Mouse (Mus musculus) hindlimb bud, embryonic 11.5 days (tissue): ENCODE data around the gene Ulk4.
A peak's percentile ranks its signal among the peaks of the same experiment; 100 is the strongest.

Experiments used
- DNase-seq: peaks from one replicate; pipeline ENCODE4 v3.0.0-alpha.2; 2012; ENCODE audit warnings: low read depth, low spot score; ENCODE audit errors: extremely low spot score

Gene Ulk4

DNA sequence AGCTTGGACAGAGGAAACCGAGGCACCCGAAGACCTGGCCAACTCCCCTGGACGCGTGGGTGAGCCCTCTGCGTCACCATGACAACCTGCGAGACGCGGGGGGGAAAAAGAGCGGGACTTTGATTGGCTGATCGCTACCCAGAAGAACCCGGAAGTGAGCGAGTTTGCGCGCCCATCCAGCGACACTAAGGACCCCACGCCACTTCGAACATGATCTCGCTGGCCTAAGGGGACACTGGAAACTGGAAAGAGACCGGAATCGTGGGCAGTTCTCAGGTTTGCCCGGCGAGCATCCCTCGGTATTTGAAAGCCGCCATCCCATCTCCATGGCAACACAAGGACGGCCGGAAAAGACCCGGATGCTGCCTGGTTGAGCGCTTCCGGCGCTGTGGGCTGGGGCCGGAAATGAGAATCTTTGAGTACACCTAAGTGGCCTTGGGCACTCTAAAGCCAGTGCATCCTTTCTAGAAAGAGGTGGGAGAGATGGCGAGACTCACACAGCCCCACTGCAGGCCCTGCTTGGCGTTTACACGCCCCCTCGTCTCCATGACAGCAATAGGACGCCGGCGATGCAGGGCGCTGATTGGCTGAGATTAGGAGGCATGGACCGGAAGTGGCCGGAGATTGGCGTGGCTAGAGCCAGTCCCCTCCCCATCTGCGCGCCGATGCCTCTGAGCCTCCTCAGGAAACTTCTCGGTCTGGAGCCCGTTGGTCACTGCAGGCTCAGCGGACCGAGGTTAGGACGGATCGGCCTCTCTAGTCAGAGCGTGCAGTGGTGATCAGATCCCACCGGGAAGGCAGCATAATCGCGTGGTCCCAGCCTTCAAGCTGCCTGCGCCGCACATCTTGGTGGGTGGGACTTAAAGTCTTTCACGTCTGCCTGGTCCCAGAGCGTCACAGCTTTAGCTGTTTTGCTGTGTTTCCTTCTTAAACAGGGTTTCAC, at the start of gene Ulk4:
Gene Ulk4 (minus strand): TSS at position 80 of the 943 bp plus-strand sequence.
- peak; percentile 85 for DNase-seq

DNA sequence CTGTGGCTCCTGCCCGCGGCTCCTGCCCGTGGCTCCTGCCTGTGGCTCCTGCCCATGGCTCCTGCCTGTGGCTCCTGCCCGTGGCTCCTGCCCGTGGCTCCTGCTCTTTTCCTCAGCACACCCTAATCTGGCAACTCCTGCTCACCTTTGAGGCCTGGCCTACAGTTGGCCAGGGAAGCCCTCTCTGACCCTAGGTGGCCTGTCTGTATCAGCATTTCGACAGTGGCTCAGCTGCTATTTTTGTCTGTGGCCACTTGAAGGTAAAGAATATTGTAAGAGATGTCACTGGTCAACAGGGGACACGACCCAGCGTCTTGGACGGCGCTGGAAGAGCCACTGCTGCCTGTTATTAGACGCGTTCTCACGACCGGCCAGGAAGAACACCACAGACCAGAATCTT, 45.0 kb upstream of the Ulk4 start:
- DNase-seq, result no peak

DNA sequence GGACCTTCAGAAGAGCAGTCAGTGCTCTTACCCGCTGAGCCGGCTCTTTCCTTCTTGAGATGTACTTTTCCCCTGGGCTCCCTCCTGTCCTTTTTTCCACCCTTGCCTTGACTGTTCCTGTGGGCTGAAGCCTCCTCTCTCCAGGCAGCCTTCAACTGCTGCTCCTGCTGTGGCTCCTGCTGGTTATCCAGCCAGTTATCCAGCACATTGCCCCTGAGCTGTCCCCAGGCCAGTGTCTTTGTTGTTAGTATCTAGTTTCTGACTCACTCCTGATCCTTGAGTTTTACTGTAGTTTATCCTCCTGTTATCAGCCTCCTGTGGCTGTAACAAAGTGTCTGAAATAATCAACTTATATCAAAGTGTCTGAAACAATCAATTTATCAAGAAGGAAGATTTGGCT, 44.1 kb upstream of the Ulk4 start:
- DNase-seq, result no peak

DNA sequence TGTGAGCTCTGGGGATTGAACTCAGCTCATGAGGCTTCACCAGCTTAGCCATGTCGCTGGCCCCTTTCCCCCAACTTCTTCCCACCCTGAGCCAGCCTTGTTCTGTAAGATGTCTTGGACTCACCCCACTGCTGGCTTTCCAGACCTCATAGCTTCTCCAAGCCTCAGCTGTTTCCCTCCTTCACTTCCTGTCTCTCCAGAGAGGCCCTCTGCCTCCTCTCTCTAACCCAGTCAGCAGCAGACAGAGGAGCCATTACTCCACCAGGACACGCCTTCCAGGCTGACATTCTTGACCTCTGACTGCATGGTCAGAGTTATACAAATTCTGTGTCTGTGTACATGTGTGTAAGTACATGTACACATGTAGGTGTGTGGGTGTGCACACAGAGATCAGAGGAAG, 43.4 kb upstream of the Ulk4 start:
- no peak for DNase-seq

DNA sequence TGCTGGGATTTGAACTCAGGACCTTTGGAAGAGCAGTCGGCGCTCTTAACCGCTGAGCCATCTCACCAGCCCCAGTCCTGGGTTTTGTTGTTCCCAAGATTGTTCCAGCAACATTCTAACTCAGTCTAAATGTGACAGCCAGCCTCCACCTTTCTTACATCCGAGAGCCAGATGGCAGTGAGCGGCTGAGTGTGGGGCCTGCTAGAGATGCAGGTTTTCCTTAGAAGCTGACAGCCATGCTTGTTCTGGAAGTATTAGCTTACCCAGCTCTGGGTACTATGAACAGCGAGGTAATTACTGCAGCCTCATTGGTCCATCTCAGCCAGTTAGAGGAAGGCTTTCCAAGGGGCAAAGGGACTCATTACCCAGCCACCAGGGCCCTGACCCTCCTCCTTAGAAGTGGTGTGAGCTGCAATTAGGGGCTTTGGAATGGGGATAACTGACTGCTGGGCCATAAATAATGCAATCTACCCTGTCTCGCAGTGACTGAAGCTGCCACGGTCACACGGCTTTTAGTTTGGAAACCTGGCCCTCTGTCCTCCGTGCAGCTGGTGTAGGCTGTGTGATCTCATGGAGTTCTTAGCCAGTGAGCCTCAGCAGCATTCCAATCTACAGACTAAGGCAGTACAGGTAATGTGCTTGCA, 42.4 kb upstream of the Ulk4 start:
- peak; percentile 69 for DNase-seq

DNA sequence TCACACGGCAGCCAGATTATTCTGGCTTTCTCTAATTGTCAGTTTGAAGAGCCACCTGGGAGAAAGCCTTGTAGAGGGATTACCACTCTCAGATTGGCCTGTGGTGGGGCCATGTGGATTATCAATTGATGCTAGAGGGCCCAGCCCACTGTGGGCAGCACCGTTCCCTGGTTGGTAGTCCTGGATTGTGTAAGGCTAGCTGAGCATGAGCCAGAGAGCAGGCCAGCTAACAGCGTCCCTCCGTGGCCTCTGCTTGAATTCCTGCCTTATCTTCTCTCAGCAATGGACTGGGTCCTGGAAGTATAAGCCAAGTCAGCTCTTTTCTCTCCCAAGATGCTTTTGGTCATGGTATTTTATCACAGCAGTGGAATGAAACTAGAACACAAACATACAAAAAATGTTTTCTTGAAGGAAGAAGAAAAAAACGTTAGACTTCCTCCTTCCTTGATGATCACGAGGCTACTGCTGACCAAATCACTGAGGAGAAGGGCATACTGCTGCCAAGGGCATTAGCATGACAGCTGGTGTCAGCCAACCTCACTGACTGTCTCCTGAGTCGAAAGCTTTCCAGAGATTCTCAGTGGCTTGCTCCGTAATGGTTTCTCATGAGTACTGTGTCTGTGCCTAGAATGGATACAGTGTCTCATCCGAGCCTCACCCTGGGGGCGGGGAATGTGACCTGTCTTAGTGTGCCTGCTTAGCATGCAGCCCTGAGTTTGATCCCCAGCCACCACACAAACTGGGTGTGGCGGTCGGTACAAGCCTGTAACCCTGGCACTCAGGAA, 39.8 kb upstream of the Ulk4 start:
- DNase-seq, result no peak

DNA sequence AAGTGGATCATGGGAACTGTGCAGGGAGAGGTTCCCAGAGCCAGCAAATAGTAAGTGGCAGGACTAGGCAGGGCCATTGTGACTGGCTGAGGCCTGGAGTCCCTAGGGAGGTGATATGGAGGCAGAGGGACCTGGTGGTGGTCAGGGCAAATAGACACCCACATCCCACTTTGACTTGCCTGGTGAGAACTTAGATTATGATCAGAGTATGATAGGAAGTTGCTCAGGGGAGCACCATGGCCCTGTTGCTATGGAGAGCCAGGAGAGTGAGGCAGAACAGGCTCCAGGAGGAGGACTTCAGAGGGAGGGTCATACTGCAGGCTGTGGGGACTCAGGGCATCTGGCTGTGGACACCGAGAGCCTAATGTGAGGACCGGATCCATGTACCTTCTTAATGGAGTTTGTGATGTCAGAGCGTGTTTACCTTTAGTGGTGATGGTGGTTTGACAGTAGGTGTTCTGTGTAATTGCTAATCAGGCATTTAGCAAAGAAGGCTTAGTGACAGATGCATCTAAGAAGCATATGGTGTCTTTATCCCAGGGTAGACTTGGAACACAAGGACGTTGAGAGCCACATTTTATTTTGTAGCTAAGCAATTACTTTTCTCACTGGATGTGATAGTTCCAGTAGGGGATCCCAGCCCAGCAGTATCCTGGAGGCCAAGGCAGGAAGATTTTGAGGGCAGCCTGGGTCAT, 39.1 kb upstream of the Ulk4 start:
- DNase-seq, result no peak

DNA sequence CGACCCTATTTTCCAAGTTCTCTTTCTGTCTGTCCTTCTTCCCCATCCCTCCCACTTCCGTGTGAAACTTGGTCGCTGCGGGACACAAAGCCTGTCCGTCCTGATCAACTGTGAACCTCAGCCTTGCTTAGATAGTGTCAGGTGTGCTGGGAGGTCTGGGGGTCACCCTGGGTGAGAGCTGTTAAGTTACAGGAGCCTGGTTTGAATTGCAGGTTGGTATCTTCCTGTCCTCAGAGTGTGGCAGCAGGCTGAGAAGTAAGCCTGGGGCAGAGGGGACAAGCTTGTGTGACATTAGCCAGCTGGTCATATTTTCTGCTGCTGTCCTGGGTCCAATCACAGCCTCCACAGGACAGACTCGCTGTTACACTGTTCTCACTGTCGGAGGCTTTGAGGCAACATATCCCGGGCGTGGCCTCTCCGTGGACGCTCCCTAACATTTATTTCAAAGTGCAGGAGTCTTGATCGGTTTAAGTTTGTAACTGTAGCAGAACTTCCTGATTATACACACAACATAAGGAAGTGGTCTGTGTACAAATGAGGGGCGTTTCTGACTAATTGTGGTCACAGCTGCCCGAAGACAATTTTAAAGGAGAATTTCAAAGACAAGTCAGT, 37.6 kb upstream of the Ulk4 start:
- DNase-seq, result no peak

DNA sequence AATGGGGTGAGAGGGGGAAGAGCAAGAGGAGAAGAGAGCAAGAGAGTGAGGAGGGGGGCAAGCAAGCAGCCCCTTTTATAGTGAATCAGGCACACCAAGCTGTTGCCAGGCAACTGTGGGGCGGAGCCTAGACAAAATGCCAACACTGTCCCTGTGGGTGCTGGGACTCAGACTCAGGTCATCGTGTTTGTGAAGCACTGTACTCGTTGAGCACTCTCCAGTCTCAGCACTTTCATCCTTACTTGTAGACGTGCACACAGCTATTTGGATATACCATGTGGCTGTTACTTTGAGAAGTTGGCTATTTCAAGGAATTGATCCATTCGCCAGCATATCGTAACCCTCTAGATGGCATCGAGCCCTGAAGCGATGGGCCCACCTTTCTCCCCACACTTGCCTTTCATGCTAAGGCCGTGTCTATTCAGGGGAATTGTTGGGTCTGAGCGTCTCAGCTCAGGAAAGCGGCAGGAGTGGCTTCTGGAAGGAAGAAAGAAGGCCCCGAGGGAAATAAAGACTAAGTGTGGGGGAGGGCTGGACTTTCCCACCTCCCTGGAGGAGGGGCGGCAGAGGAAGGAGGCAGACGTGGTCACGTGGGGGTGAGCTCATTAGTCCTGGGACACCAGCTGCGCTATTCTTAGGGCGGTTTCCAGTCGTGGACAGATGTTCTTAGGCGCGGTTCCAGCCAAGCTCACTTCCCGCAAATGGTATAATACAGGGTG, 36.8 kb upstream of the Ulk4 start:
- no peak for DNase-seq

DNA sequence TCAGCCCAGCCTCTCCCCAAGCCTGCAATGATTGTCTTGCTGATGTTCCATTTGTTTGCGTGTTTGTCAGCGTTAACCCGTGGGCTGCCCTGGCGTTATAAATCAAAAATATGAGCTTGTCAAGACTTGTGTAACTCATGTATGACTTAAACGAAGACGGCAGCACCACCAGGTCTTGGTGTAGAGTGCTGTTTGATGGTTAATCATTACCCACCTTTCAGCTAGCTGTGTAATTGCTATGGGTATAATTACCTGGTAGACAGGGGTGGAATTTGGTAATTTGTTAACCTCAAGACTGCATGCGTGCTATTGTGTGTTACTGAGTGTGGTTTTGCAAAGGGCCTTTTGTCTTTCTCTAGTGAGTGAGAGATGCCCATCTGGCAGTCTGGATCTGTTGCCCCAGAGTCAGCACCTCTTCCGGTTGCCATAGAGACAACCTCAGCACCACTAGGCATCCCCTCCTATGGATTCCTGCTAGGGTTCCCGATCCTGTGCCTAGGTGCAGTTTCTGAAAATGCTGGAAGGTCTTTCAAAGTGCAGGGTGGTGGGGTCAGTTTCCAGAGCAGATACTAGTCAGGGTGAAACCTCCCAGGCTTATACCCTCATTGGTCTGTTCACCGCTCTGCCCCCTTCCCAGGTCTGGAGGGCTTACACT, 35.4 kb upstream of the Ulk4 start:
- no peak for DNase-seq

DNA sequence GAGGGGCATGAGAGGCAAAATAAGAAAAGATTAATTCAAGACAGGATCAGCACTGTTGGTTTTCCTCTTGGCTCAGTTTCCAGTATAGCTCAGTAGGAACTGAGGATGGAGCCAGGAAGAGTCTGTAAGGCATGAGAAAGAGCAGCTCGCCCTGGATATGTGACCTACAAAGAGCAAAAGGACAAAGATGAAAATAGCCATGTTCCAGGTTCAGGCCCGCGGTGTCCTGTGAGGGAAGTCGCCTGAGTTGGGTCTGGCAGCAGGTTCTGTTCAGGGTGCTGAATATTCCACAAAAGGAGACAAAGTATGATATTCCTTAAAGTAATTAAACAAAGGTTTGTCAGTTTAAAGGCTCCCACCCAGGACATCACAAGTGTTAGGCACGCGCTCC, 34.8 kb upstream of the Ulk4 start:
- no peak for DNase-seq

DNA sequence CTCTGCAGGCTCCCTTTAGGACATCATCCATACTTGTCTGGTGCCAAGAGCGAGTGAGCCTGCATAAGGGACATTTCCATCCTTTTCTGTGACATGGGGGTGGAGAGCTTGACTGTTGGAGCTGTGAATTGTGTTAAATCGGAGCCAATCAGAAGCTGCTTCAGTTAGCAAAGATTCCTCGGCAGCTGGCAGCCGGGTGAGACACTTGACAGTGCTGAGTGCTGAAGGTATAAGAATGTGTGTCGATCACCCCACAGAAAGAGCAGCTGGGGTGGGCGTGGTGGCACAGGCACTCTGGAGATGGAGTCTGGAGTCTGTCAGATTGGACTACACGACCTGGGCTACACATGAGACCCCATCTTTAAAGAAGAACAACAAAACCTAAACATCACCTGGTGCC, 33.5 kb upstream of the Ulk4 start:
- no peak for DNase-seq

DNA sequence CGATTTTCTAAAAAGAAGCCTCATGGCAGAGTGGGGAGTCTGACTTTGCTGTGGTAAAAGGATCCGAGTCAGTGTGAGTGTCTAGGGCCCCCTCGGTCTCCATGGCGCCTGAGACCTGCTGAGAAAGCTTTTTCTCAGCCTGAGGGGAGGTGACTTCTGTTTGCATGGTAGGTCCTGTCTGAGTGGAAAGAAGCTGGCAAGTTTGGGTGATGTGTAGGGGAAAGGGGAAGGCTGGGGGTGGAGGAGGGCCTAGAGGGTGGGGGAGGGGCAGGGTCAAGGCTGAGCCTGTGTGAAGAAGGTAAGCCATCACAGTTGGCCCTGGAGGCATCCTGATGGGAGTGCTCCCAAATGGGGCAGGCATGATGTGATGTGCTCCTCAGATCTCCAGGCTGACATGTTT, 32.3 kb upstream of the Ulk4 start:
- DNase-seq, result no peak

DNA sequence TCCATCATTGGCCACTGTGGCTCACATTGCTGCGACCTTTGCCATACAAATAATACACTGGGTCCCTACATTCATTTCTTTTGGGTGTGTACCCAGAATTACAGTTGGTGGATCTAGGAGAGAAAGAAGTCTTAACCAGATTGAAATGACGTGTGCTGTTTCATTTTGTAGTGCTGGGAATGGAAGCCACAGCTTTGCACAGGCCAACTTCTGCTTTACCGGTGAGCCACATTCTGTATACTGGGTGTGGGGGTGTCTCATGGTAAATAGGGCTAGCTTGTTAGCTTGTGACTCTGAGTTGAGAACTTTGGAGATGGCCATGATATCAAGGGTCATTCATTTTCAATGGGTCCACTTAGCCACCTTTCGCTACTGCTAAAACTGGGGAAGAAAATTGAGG, 28.5 kb upstream of the Ulk4 start:
- no peak for DNase-seq

DNA sequence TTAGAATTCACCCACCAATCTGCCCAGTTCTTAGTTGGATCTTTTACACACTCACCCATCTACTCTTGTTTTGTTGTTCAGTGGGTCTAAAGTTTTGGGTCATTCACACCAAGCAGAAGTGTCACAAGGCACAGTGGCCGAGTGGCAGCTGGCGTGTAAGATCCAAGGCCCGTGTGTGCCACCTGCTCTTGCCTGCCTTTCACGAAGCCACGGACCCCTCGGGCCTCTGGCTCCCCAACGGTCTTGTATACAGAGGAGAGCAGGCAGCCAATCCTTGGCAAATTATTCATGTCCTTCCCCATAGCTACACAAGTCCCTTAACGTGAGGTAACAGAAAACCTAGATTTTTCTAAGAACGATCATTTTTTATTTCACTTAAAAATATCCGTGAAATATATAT, 27.5 kb upstream of the Ulk4 start:
- DNase-seq, result no peak

DNA sequence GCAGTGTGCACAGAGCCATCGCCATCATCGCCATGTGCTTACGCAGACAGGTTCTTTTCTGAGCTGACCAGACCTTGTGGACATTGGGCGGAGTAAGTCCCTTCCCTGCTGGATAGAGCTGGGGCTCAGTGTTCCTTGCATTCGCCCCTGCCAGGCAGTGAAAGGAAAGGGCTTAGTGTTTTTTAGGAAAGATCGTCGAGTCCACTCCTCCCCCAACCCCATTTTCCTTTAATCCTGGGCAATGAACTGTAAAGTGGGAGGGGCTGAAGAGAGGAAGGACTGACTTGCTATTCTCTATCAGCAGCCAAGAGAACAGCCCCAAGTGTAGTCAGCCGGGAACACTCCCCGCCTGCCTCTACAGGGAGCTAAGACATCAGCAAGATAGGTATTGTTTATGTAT, 26.8 kb upstream of the Ulk4 start:
- no peak for DNase-seq

DNA sequence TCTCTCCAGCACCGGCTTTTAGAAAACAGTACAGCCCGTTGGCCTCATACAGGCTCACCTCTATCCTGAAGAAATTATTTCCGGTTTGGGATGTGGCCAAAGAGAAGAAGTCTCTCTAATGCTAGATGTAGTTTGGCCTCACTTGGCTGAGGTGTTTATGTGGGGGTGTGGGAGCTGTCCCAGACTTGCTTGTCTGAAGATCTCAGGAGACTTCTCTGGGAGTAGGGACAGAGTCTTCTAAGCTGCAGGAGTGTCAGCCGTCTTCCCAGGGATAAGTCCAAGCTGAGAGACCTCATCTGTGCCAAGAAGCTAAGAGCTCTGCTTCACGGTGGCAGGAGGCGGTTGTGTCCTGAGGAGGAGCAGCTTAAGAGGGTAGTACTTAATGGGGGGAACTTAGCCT, 26.1 kb upstream of the Ulk4 start:
- no peak for DNase-seq

DNA sequence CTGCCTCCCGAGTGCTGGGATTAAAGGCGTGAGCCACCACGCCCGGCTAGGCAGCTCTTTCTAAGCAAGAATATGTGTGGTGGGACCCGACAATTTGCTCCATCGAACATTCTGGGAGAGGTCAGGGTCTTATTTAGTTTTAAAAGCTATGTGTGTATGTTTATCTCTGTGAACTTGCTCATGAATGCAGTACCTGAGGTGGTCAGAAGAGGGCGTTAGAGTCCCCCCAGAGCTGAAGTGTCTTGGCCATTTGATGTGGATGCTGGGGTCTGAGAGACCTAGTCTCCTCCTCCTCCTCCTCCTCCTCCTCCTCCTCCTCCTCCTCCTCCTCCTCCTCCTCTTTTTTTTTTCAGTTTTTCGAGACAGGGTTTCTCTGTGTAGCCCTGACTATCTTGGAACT, 25.5 kb upstream of the Ulk4 start:
- DNase-seq, result no peak

DNA sequence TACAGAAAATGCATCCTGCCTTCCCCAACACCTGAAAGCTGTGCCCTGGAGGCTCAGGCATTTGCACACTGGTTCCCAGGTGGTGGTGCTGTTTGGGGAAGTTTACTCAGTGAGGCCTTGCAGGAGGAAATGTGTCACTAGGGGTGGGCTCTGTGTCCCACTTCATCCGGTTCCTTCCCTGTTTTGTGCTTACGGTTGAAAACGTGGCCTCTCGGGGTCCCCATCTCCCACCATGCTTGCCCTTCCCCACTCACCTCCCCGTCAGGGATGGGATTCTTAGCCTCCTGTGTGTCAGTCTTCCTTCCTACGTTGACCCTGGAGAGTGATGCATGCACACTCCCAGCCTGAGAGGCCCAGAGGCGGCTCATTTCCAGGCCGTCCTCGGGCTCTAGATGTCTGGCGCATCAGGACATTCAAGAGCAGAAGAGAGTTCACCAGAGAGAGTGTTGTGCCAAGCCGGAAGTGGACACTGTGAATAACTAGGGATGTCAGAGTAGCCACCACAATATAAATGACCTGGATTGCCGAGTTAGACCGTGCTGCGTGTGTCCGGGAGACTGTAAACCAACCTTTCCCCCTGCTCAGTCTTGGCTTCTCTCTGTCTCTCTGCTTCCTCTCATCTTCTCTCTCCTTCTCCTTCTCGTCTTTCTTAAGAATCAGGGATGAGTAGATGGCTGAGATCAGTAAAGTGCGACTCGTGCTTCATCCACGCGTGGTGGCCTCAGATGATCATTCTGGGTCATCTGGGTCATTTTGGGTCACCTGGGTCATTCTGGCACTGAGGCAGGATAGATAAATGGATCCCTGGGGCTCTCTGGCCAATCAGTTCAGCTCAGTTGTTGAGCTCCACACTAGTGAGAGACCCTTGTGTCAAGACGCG, 24.3 kb upstream of the Ulk4 start:
- no peak for DNase-seq
